Mouse (Mus musculus) stomach, postnatal 0 days (tissue): Measurements from ENCODE around the gene Prrc2a. TPM values are rescaled to one million over a fixed set of nuclear protein-coding genes. Genes with fewer than 3 reads are reported as not detected.

Experiments used
- ATAC-seq: fragments of 200-750 bp; cut with Nextera tagmentation; 2 replicates; pipeline ENCODE4 v1.8.0; 2017; ENCODE audit not compliant: low FRiP score, low TSS enrichment
- DNase-seq: peaks from one replicate; pipeline ENCODE4 v3.0.0-alpha.2; 2016; ENCODE audit warnings: low spot score
- H3K27ac ChIP-seq: fragments of 300-500 bp; sonication (generic); replicated peaks from 2 replicates; pipeline ENCODE4 v1.5.1; 2014; ENCODE audit warnings: mild to moderate bottlenecking, control low read depth
- H3K27me3 ChIP-seq: fragments of 300-500 bp; sonication (generic); 2 replicates; pipeline ENCODE4 v1.6.1; 2014; ENCODE audit warnings: low read length; ENCODE audit not compliant: control insufficient read depth, insufficient read depth
- H3K36me3 ChIP-seq: fragments of 300-500 bp; sonication (generic); 2 replicates; pipeline ENCODE4 v1.6.1; 2014; ENCODE audit warnings: low read length, mixed read lengths; ENCODE audit not compliant: control insufficient read depth, insufficient read depth
- H3K4me1 ChIP-seq: fragments of 300-500 bp; sonication (generic); replicated peaks from 2 replicates; pipeline ENCODE4 v1.6.1; 2014; ENCODE audit warnings: antibody characterized with exemption; ENCODE audit not compliant: control insufficient read depth, insufficient read depth
- H3K4me2 ChIP-seq: fragments of 300-500 bp; sonication (generic); replicated peaks from 2 replicates; pipeline ENCODE4 v1.6.1; 2014; ENCODE audit warnings: low read depth, mild to moderate bottlenecking, control low read depth, moderate library complexity
- H3K4me3 ChIP-seq: fragments of 300-500 bp; sonication (generic); 2 replicates; pipeline ENCODE4 v1.5.1; 2014; ENCODE audit warnings: low read depth, low read length, control low read depth
- H3K9ac ChIP-seq: fragments of 300-500 bp; sonication (generic); 2 replicates; pipeline ENCODE4 v1.6.1; 2014; ENCODE audit warnings: mild to moderate bottlenecking, low read length, control low read depth, mixed read lengths
- H3K9me3 ChIP-seq: fragments of 300-500 bp; sonication (generic); 2 replicates; pipeline ENCODE4 v1.6.1; 2016; ENCODE audit warnings: low read length; ENCODE audit not compliant: control insufficient read depth
- CTCF ChIP-seq: IDR thresholded peaks from 2 replicates; pipeline ENCODE4 v1.5.1; 2016; ENCODE audit warnings: antibody characterized with exemption, low read depth, mild to moderate bottlenecking, moderate library complexity
- EP300 ChIP-seq: optimal IDR thresholded peaks from 2 replicates; pipeline ENCODE3; 2016; ENCODE audit warnings: antibody characterized with exemption
- WGBS: fragments of 180-500 bp; shearing (Covaris S2); extraction: QIAGEN DNeasy Blood & Tissue Kit; methylation state at CpG from one replicate; pipeline ENCODE4 v1.1.7; 2014; 5-methylcytosine and 5-hydroxymethylcytosine counted together
- polyA plus RNA-seq: library from polyadenylated mRNA; unstranded; fragments of >200 nt; fragmentation: Nextera tagmentation; extraction: Ambion mirVana; gene quantifications from 2 replicates; pipeline ENCODE4 v1.2.1, GENCODE M21; 2015

Gene Prrc2a
- polyA plus RNA-seq, 1 experiment from 2014 or later = 49.3 TPM

- Histone ChIP-seq H3K9me3 (no peaks in the 10 kb centered on the region), H3K9ac (peak overlapping the region; percentile 99), H3K27me3 (no peaks in the 10 kb centered on the region), H3K4me3 (peak overlapping the region; percentile 100), H3K27ac (peak overlapping the region; percentile 98), H3K4me1 (peaks cover 5% of the 10 kb centered on the region), H3K4me2 (peak overlapping the region; percentile 78), H3K36me3 (peaks cover 33% of the 10 kb centered on the region)
- TF ChIP-seq CTCF (no peak), EP300 (no peak)
- DNase-seq = no peak
- WGBS = 8% methylated on average over 8 of the region's 8 CpGs
- no peak for ATAC-seq
Observed at GRCm38 (mm10) chr17:35163326-35164081, 1.2 kb downstream of the Prrc2a start.

GRCm38 (mm10) chr17:35162730-35163129 lies 2.0 kb downstream of the Prrc2a start:
- peaks cover 5% of the 10 kb centered on the region for H3K4me1 ChIP-seq
- ATAC-seq = no peak
- no peaks in the 10 kb centered on the region for H3K27me3 ChIP-seq
- no peaks in the 10 kb centered on the region for H3K9me3 ChIP-seq
- peak overlapping the region; percentile 78 for H3K4me2 ChIP-seq
- no peak for DNase-seq
- H3K36me3 ChIP-seq = peaks cover 40% of the 10 kb centered on the region
- H3K9ac ChIP-seq = peak overlapping the region; percentile 59
- TF ChIP-seq CTCF = no peak
- TF ChIP-seq EP300 = no peak
- H3K4me3 ChIP-seq = peak overlapping the region; percentile 100
- WGBS = 12% methylated on average over 12 of the region's 12 CpGs
- 0 out of 2 replicates have a peak overlapping the region, but pooled peaks have one; percentile 53 for H3K27ac ChIP-seq

- peak overlapping the region; percentile 59 for H3K9ac ChIP-seq
- H3K4me1 ChIP-seq = peaks cover 5% of the 10 kb centered on the region
- H3K4me3 ChIP-seq = no peak overlapping the region
- peaks cover 45% of the 10 kb centered on the region for H3K36me3 ChIP-seq
- WGBS = 58% methylated on average over 14 of the region's 14 CpGs
- TF ChIP-seq CTCF = no peak
- no peak for TF ChIP-seq EP300
- no peak overlapping the region for H3K27ac ChIP-seq
- H3K27me3 ChIP-seq = no peaks in the 10 kb centered on the region
- peak overlapping the region; percentile 78 for H3K4me2 ChIP-seq
- DNase-seq = no peak
- no peak for ATAC-seq
- H3K9me3 ChIP-seq = no peaks in the 10 kb centered on the region
Observed at GRCm38 (mm10) chr17:35162121-35162520, 2.6 kb downstream of the Prrc2a start.

GRCm38 (mm10) chr17:35161421-35161820 lies 3.3 kb downstream of the Prrc2a start:
- Histone ChIP-seq H3K9me3 (no peaks in the 10 kb centered on the region), H3K27me3 (no peaks in the 10 kb centered on the region), H3K9ac (no peak overlapping the region), H3K27ac (no peak overlapping the region), H3K4me2 (no peak overlapping the region), H3K4me1 (peaks cover 5% of the 10 kb centered on the region), H3K4me3 (no peak overlapping the region), H3K36me3 (peaks cover 50% of the 10 kb centered on the region)
- WGBS = 78% methylated on average over 11 of the region's 11 CpGs
- TF ChIP-seq CTCF (no peak), EP300 (no peak)
- ATAC-seq (no peak), DNase-seq (no peak)

GRCm38 (mm10) chr17:35159638-35160037 lies 5.1 kb downstream of the Prrc2a start:
- Histone ChIP-seq H3K27ac (no peak overlapping the region), H3K27me3 (no peaks in the 10 kb centered on the region), H3K4me3 (no peak overlapping the region), H3K36me3 (peaks cover 66% of the 10 kb centered on the region), H3K9ac (no peak overlapping the region), H3K9me3 (no peaks in the 10 kb centered on the region), H3K4me1 (peaks cover 2% of the 10 kb centered on the region; the same call in 1 of the 2 replicates), H3K4me2 (no peak overlapping the region)
- no peak for ATAC-seq
- 85% methylated on average over 7 of the region's 7 CpGs for WGBS
- no peak for DNase-seq
- TF ChIP-seq CTCF = no peak
- TF ChIP-seq EP300 = no peak
